Mouse (Mus musculus): ENCODE data around the gene Jade2. TPM values are rescaled to one million over a fixed set of nuclear protein-coding genes. Genes with fewer than 3 reads are reported as not detected.

The Jade2 gene
- polyA plus RNA-seq, 1 experiment from 2014 or later: 1.1 TPM

DNA sequence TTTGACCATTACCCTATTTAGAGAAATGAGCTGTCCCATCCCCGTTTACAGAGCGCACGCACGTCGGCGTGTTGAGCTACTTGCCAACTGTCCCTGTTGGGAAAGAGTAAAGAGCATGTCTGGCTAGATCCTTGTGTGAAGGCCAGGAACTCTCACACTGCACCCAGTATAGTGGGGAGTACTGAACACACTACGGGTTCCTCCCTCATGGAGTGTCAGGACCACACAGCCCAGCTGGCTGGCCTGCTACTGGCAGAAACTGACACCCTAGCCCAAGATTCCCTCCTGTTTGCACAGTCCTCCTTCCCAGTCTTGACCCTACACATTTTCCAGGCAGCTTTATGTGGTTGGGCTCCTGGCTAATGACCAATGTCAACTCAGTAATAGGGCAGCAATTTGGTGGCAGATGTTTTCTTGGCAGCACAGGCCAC is 5.3 kb downstream of the Jade2 start:
- WGBS: 80% methylated on average over 7 of the region's 7 CpGs
- no peak overlapping the region for H3K4me3 ChIP-seq (ENCODE audit: low read length)
- no peak overlapping the region for H3K9ac ChIP-seq (ENCODE audit: low read depth, low read length)
- no peak overlapping the region for H3K27ac ChIP-seq (ENCODE audit: low read depth, low read length)
- H3K27me3 ChIP-seq (replicated peaks; ENCODE audit: control insufficient read depth, insufficient read depth, low read length): no peaks in the 10 kb centered on the region; the same call in 1 of the 2 replicates
- no peaks in the 10 kb centered on the region for H3K36me3 ChIP-seq (ENCODE audit: control insufficient read depth, insufficient read depth, low read length)
- no peak for ATAC-seq
- no peaks in the 10 kb centered on the region for H3K9me3 ChIP-seq (ENCODE audit: control insufficient read depth, low read length)
- H3K4me1 ChIP-seq (ENCODE audit: control insufficient read depth, insufficient read depth, low read depth, low read length): peaks cover 6% of the 10 kb centered on the region
- no peak overlapping the region for H3K4me2 ChIP-seq (ENCODE audit: low read length)

DNA sequence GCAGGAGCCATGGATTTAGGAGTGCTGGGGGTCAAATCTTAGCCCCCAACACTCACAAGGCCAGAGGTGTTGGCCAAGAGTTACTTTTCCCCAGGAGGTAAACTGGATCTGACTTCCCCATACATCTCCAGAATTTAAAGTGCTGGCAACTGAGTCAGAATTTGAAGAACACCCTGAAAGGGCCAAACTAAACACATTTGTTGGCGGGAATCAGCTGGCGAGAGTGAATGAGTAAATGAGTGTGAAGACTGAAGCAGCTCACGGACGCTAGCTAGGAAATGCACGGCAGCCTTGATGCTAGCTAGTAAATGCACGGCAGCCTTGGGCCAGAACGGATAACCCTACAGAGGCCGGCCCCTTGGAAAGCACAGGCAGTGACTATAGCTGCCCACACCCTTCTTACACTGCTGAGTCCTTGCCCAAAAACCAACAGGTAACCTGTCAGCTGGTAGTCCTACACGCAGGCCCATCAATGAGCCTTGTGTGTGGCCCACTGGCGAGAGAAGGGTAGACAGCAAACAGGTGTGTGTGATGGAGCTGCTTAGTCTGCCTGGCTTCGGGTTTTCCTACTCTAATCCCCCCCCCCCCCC is 6.6 kb downstream of the Jade2 start:
- Histone ChIP-seq H3K36me3 (ENCODE audit: control insufficient read depth, insufficient read depth, low read length) (no peaks in the 10 kb centered on the region), H3K27me3 (replicated peaks; ENCODE audit: control insufficient read depth, insufficient read depth, low read length) (no peaks in the 10 kb centered on the region; the same call in 1 of the 2 replicates), H3K9me3 (ENCODE audit: control insufficient read depth, low read length) (no peaks in the 10 kb centered on the region), H3K27ac (ENCODE audit: low read depth, low read length) (no peak overlapping the region), H3K4me3 (ENCODE audit: low read length) (no peak overlapping the region), H3K4me2 (ENCODE audit: low read length) (no peak overlapping the region), H3K4me1 (ENCODE audit: control insufficient read depth, insufficient read depth, low read depth, low read length) (peaks cover 6% of the 10 kb centered on the region), H3K9ac (ENCODE audit: low read depth, low read length) (no peak overlapping the region)
- WGBS: 80% methylated on average over 11 of the region's 11 CpGs
- ATAC-seq: no peak

DNA sequence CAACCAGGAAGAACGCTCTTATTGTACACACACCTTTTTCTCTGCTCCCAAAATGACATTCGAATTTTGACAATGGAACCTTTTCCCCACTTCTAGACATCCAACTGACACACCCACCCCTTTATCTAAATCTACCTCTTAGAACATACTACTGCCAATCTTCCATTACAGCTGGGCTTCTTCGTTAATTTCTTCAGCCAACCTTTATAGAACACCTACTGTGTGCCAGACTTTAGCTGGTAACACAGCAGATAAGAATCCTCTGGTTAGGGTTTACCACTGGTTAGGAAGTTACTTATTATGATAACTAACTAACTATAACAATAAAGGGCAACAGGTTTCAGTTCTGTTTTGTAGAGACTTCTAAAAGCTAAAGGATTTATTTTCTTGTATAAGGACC is 9.1 kb downstream of the Jade2 start:
- Histone ChIP-seq H3K36me3 (ENCODE audit: control insufficient read depth, insufficient read depth, low read length) (no peaks in the 10 kb centered on the region), H3K4me1 (ENCODE audit: control insufficient read depth, insufficient read depth, low read depth, low read length) (no peaks in the 10 kb centered on the region; the same call in none of the 2 replicates), H3K4me2 (ENCODE audit: low read length) (no peak overlapping the region), H3K9me3 (ENCODE audit: control insufficient read depth, low read length) (no peaks in the 10 kb centered on the region), H3K4me3 (ENCODE audit: low read length) (no peak overlapping the region), H3K27ac (ENCODE audit: low read depth, low read length) (no peak overlapping the region), H3K27me3 (replicated peaks; ENCODE audit: control insufficient read depth, insufficient read depth, low read length) (no peaks in the 10 kb centered on the region), H3K9ac (ENCODE audit: low read depth, low read length) (no peak overlapping the region)
- 79% methylated on average over 3 of the region's 3 CpGs for WGBS
- ATAC-seq: no peak

DNA sequence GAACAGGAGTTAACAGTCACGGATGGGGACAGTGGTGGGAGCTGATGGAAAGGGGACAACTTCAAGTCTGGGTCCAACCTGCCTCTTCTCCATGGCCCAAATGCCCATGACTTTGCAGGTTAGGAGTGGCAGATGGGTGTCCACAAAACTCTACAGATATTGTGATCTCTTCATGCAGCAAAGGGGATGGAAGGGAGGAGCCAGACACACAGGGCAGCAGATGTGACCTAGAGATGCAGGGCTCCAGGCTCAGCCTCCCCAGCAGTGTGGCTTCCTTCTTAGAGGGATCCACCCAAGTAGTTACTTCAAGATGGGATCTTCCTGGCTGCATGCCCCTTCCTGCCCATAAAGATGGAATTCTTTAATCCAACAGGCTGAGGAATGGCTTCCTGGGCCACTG is 9.6 kb downstream of the Jade2 start:
- Histone ChIP-seq H3K27me3 (replicated peaks; ENCODE audit: control insufficient read depth, insufficient read depth, low read length) (no peaks in the 10 kb centered on the region), H3K4me1 (ENCODE audit: control insufficient read depth, insufficient read depth, low read depth, low read length) (no peaks in the 10 kb centered on the region; the same call in none of the 2 replicates), H3K9me3 (ENCODE audit: control insufficient read depth, low read length) (no peaks in the 10 kb centered on the region), H3K4me3 (ENCODE audit: low read length) (no peak overlapping the region), H3K4me2 (ENCODE audit: low read length) (no peak overlapping the region), H3K36me3 (ENCODE audit: control insufficient read depth, insufficient read depth, low read length) (no peaks in the 10 kb centered on the region), H3K9ac (ENCODE audit: low read depth, low read length) (no peak overlapping the region), H3K27ac (ENCODE audit: low read depth, low read length) (no peak overlapping the region)
- no peak for ATAC-seq
- WGBS: 92% methylated on average over 1 of the region's 1 CpGs

DNA sequence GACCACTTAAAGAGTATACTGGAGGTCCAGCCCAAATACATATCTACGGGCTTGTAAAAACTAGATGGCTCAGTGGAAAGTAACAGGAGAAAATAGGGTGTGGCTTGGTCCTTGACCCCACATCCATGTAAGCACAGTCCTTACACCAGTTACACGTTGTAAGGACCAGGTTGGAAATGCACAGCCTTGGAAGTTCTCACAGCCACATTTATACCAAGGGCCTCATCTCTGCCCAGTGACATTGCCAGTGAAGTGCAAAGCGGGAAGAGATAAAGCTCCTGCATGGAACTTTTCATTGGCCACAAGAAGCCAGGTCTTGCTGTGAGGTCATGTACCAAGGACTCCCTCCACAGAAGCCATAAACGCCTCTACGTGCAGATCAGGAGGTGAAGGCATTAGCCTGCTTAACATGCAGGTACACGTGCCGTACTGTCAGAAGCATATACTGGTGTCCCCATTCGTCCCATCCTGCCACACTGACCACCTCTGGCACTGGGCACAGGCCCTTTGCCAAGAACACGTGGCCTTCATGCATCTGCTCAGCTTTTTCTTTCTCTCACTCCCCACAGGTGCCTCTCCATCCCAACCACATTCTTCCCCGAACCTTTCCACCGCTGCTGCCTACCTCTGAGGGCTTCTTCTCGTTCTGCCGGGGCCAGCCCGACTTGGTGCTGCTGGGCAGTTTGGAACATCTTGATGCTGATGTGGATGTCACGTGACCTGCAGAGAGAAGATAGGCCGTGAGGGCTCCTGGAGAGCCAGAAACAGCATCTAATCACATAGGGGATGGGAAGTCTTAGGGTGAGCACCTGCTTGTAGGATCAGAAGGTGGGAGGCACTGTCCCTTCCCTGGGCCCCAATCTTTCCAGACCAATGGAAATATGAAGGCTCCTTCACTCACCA is 11.2 kb downstream of the Jade2 start:
- H3K27ac ChIP-seq (ENCODE audit: low read depth, low read length): no peak overlapping the region
- H3K4me1 ChIP-seq (ENCODE audit: control insufficient read depth, insufficient read depth, low read depth, low read length): no peaks in the 10 kb centered on the region
- ATAC-seq: no peak
- no peaks in the 10 kb centered on the region for H3K27me3 ChIP-seq (replicated peaks; ENCODE audit: control insufficient read depth, insufficient read depth, low read length)
- H3K4me2 ChIP-seq (ENCODE audit: low read length): no peak overlapping the region
- 91% methylated on average over 16 of the region's 16 CpGs for WGBS
- H3K9ac ChIP-seq (ENCODE audit: low read depth, low read length): no peak overlapping the region
- H3K36me3 ChIP-seq (ENCODE audit: control insufficient read depth, insufficient read depth, low read length): no peaks in the 10 kb centered on the region
- no peak overlapping the region for H3K4me3 ChIP-seq (ENCODE audit: low read length)
- H3K9me3 ChIP-seq (ENCODE audit: control insufficient read depth, low read length): no peaks in the 10 kb centered on the region

DNA sequence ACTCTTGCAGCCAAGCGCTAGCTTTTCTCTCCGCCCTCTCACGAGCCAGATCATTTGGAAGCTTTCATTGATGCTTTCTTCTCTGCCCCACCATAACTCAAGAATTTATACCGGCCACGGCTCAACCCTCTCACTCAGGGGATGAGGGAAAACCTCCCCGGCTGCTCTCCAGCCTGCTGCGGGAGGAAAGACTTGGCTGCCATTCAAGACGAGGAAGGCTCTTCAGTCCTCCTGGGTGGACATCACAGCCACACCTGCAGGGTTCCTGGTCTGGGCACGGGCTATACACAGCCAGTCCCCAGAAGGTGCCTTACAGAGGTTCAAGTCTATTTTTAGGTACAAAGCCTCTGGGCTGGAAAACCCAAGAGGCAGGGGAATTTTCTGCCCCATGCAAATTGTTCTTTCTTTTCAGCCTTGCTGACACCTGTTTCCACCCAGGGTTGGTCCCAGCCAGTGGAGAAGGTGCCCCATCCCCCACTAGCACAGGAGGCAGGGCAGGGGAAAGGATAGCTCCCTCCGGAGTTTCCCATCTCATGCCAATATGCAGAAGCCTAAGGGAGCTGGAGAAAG is 12.8 kb downstream of the Jade2 start:
- WGBS: 61% methylated on average over 10 of the region's 10 CpGs
- H3K27ac ChIP-seq (ENCODE audit: low read depth, low read length): no peak overlapping the region
- no peak overlapping the region for H3K9ac ChIP-seq (ENCODE audit: low read depth, low read length)
- ATAC-seq: no peak
- no peaks in the 10 kb centered on the region for H3K36me3 ChIP-seq (ENCODE audit: control insufficient read depth, insufficient read depth, low read length)
- no peaks in the 10 kb centered on the region for H3K4me1 ChIP-seq (ENCODE audit: control insufficient read depth, insufficient read depth, low read depth, low read length)
- H3K4me2 ChIP-seq (ENCODE audit: low read length): no peak overlapping the region
- H3K27me3 ChIP-seq (replicated peaks; ENCODE audit: control insufficient read depth, insufficient read depth, low read length): no peaks in the 10 kb centered on the region
- no peak overlapping the region for H3K4me3 ChIP-seq (ENCODE audit: low read length)
- no peaks in the 10 kb centered on the region for H3K9me3 ChIP-seq (ENCODE audit: control insufficient read depth, low read length)

DNA sequence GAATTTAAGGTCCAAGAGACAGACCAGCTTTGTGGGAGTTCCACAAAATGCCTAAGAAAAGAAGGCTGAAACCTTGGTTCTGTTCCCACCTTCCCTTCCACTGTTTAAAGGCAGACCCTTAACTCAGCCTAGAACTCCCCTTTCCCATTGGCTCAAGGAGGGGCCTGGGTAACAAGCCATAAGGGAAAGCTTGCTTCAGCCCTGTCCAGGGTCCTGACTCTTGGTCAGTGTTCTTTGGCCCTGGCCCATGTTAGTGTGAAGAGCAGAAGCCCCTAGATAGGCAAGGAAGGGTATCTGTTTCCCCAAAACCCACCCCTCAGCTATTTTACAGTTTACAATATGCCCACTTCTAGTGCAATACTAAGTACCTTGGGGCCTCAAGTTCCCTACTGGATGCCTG is 13.6 kb downstream of the Jade2 start:
- no peak for ATAC-seq
- no peak overlapping the region for H3K9ac ChIP-seq (ENCODE audit: low read depth, low read length)
- no peak overlapping the region for H3K27ac ChIP-seq (ENCODE audit: low read depth, low read length)
- no peaks in the 10 kb centered on the region for H3K9me3 ChIP-seq (ENCODE audit: control insufficient read depth, low read length)
- no peak overlapping the region for H3K4me2 ChIP-seq (ENCODE audit: low read length)
- H3K27me3 ChIP-seq (replicated peaks; ENCODE audit: control insufficient read depth, insufficient read depth, low read length): no peaks in the 10 kb centered on the region
- H3K36me3 ChIP-seq (ENCODE audit: control insufficient read depth, insufficient read depth, low read length): no peaks in the 10 kb centered on the region
- no peak overlapping the region for H3K4me3 ChIP-seq (ENCODE audit: low read length)
- H3K4me1 ChIP-seq (ENCODE audit: control insufficient read depth, insufficient read depth, low read depth, low read length): no peaks in the 10 kb centered on the region

DNA sequence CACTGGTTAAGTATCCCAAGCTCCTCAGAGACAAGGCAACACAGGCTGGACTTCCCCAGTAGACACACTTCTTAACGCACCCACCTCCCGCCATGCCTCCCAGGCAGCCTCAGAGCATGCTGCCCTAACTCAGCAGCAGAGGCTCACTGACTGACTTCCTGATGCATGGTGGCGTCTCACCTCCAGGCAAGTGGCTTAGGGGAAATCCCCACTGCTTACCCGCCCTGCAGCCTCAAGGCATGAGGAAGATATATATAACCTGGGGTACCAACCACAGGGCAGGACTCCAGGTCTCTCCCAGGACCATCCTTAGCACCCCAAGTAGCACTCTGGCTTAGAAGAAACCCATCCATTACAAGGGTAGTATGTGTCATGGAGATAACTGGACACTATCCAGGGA is 14.3 kb downstream of the Jade2 start:
- ATAC-seq: no peak
- no peaks in the 10 kb centered on the region for H3K27me3 ChIP-seq (replicated peaks; ENCODE audit: control insufficient read depth, insufficient read depth, low read length)
- no peaks in the 10 kb centered on the region for H3K36me3 ChIP-seq (ENCODE audit: control insufficient read depth, insufficient read depth, low read length)
- H3K9me3 ChIP-seq (ENCODE audit: control insufficient read depth, low read length): no peaks in the 10 kb centered on the region
- H3K27ac ChIP-seq (ENCODE audit: low read depth, low read length): no peak overlapping the region
- H3K4me1 ChIP-seq (ENCODE audit: control insufficient read depth, insufficient read depth, low read depth, low read length): no peaks in the 10 kb centered on the region
- WGBS: 84% methylated on average over 4 of the region's 4 CpGs
- no peak overlapping the region for H3K4me2 ChIP-seq (ENCODE audit: low read length)
- no peak overlapping the region for H3K9ac ChIP-seq (ENCODE audit: low read depth, low read length)
- no peak overlapping the region for H3K4me3 ChIP-seq (ENCODE audit: low read length)

DNA sequence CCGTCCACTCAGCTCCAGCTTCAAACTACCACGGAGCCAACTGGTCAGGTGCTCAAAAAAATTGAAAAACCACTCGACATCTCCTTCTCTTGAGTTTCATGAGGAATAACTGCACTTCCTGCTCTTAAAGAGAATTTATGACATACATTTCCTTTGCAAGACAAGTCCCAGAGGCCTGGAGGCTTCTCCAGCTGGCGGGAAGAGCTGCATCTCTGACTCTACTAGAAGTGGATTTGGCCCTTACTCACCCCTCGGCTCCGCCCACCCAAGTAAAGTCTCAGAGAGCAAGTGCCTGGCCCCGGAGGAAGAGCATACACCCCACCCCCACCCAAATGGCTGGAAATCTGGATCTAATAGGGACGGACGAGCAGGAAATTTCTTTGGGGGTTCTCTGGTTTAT is 16.3 kb downstream of the Jade2 start:
- H3K9ac ChIP-seq (ENCODE audit: low read depth, low read length): no peak overlapping the region
- H3K36me3 ChIP-seq (ENCODE audit: control insufficient read depth, insufficient read depth, low read length): no peaks in the 10 kb centered on the region
- H3K27me3 ChIP-seq (replicated peaks; ENCODE audit: control insufficient read depth, insufficient read depth, low read length): no peaks in the 10 kb centered on the region
- 77% methylated on average over 9 of the region's 9 CpGs for WGBS
- H3K4me1 ChIP-seq (ENCODE audit: control insufficient read depth, insufficient read depth, low read depth, low read length): no peaks in the 10 kb centered on the region
- no peak overlapping the region for H3K4me3 ChIP-seq (ENCODE audit: low read length)
- H3K9me3 ChIP-seq (ENCODE audit: control insufficient read depth, low read length): no peaks in the 10 kb centered on the region
- no peak overlapping the region for H3K4me2 ChIP-seq (ENCODE audit: low read length)
- ATAC-seq: no peak
- H3K27ac ChIP-seq (ENCODE audit: low read depth, low read length): no peak overlapping the region

Measured in hindbrain, embryonic 16.5 days (tissue).